Mouse (Mus musculus) cerebellum, postnatal 4 days (tissue): ENCODE measurements around the gene Mmp9.

Source experiments
- DNase-seq, 2 experiments: peaks; one replicate each; pipeline ENCODE4 v3.0.0; 2022; ENCODE audit warnings: low spot score in 2 of 2, mixed read lengths in 1 of 2

The Mmp9 gene

GRCm38 (mm10) chr2:164912749-164913427 lies 27.7 kb upstream of the Mmp9 start:
- no peak for DNase-seq

GRCm38 (mm10) chr2:164913428-164913786 lies 27.2 kb upstream of the Mmp9 start:
- DNase-seq: no peak

- no peak for DNase-seq
Observed at GRCm38 (mm10) chr2:164916820-164917219, 23.8 kb upstream of the Mmp9 start.

GRCm38 (mm10) chr2:164917371-164917770 lies 23.2 kb upstream of the Mmp9 start:
- no peak for DNase-seq

GRCm38 (mm10) chr2:164918325-164918724 lies 22.3 kb upstream of the Mmp9 start:
- DNase-seq: peak in 1 of 2 experiments; percentile 29

- DNase-seq: no peak
Observed at GRCm38 (mm10) chr2:164921984-164922383, 18.6 kb upstream of the Mmp9 start.

GRCm38 (mm10) chr2:164923291-164923690 lies 17.3 kb upstream of the Mmp9 start:
- no peak for DNase-seq

- peak; percentile 82 to 91 for DNase-seq
Observed at GRCm38 (mm10) chr2:164924100-164924857, 16.3 kb upstream of the Mmp9 start.

GRCm38 (mm10) chr2:164930706-164931581 lies 9.6 kb upstream of the Mmp9 start:
- DNase-seq: no peak

- no peak for DNase-seq
Observed at GRCm38 (mm10) chr2:164933534-164933933, 7.0 kb upstream of the Mmp9 start.

GRCm38 (mm10) chr2:164935991-164936390 lies 4.6 kb upstream of the Mmp9 start:
- no peak for DNase-seq

- DNase-seq: no peak
Observed at GRCm38 (mm10) chr2:164938146-164939091, 2.2 kb upstream of the Mmp9 start.

- DNase-seq: no peak
Observed at GRCm38 (mm10) chr2:164939106-164939505, 1.5 kb upstream of the Mmp9 start.

GRCm38 (mm10) chr2:164942692-164943290 lies 2.2 kb downstream of the Mmp9 start:
- DNase-seq: no peak

- DNase-seq: no peak
Observed at GRCm38 (mm10) chr2:164947506-164947905, 6.9 kb downstream of the Mmp9 start.

GRCm38 (mm10) chr2:164947930-164948329 lies 7.3 kb downstream of the Mmp9 start:
- no peak for DNase-seq

- no peak for DNase-seq
Observed at GRCm38 (mm10) chr2:164948962-164949361, 8.4 kb downstream of the Mmp9 start.

GRCm38 (mm10) chr2:164950501-164950900 lies 9.9 kb downstream of the Mmp9 start:
- no peak for DNase-seq

GRCm38 (mm10) chr2:164951745-164952144 lies 11.2 kb downstream of the Mmp9 start:
- no peak for DNase-seq

- DNase-seq: no peak
Observed at GRCm38 (mm10) chr2:164952448-164952847, 11.9 kb downstream of the Mmp9 start.

- DNase-seq: peak; percentile 79 to 90
Observed at GRCm38 (mm10) chr2:164953224-164953623, 12.6 kb downstream of the Mmp9 start.
